ENCODE assay signal across 19 mouse cellular contexts in the genomic region with DNA sequence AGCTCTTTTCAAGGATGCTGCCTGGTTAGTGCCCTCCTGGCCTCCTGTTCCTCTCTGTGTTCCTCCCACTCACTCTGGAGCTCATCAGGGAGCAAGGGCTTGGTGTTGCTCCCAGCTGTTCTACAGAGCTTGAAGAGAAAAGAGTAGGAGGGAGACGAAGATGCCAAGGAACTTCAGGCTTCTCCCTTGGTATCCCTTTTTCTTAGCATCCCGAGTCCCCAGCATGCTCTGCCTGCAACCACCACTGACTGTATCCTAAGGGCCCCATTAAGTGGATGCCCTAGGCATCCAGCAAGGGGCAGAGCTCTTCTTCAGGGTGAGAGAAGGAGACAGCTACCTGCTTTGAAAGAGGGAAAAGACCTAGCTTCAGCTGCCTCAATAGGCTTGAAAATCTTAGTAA.
"Had no signal": no experiment of that assay in that cellular context is flagged by ENCODE, and none has a peak within 500 bp of the region (broad histone marks: within the 10 kb centered on the region; RNA-seq: fewer than 3 reads in every experiment).

No protein-coding gene starts in this region.

- H3K4me2 ChIP-seq: liver, embryonic 15.5 days; lung, embryonic 15.5 days; midbrain, embryonic 11.5 days; midbrain, embryonic 13.5 days; midbrain, embryonic 15.5 days; neural tube, embryonic 12.5 days had no signal

- H3K9ac ChIP-seq: liver, embryonic 15.5 days; liver, postnatal 0 days; lung, embryonic 15.5 days; midbrain, embryonic 13.5 days; midbrain, embryonic 15.5 days; neural tube, embryonic 12.5 days had no signal

- H3K36me3 ChIP-seq: liver, embryonic 15.5 days; lung, embryonic 15.5 days; midbrain, embryonic 13.5 days; midbrain, embryonic 15.5 days; neural tube, embryonic 12.5 days had no signal

- H3K27me3 ChIP-seq: lung, embryonic 15.5 days; midbrain, embryonic 13.5 days; midbrain, embryonic 15.5 days; neural tube, embryonic 12.5 days had no signal

- ATAC-seq: liver, postnatal 0 days; lung, postnatal 0 days; midbrain, embryonic 13.5 days; midbrain, embryonic 15.5 days had no signal

- H3K4me1 ChIP-seq: liver, embryonic 15.5 days; lung, embryonic 15.5 days; midbrain, embryonic 13.5 days; midbrain, embryonic 15.5 days; neural tube, embryonic 12.5 days had no signal

- H3K9me3 ChIP-seq: liver, embryonic 15.5 days; lung, embryonic 15.5 days; megakaryocyte, embryonic 14.5 days; midbrain, embryonic 13.5 days; midbrain, embryonic 15.5 days; neural tube, embryonic 12.5 days had no signal

- H3K4me3 ChIP-seq: liver, embryonic 15.5 days; lung, embryonic 15.5 days; megakaryocyte, embryonic 14.5 days; midbrain, embryonic 13.5 days; midbrain, embryonic 15.5 days; neural tube, embryonic 12.5 days had no signal

- H3K27ac ChIP-seq: liver, embryonic 15.5 days; lung, embryonic 15.5 days; macrophage; midbrain, embryonic 13.5 days; midbrain, embryonic 15.5 days; neural tube, embryonic 12.5 days had no signal

- DNase-seq: liver, postnatal 0 days; lung, adult 2 months; lung, postnatal 14 days; lung, postnatal 36 days; retina, postnatal 1 day; right cerebral cortex, postnatal 14 days; spleen, adult 18-20 months; thymus, adult 18-20 months; thymus, postnatal 14 days; thymus, postnatal 36 days had no signal
